Mouse (Mus musculus): Measurements from ENCODE around the gene Poc1a. TPM values are rescaled to one million over a fixed set of nuclear protein-coding genes. Genes with fewer than 3 reads are reported as not detected.

Poc1a gene
- total RNA-seq, 2 experiments from 2014 or later, result 3.5 to 10.6 TPM

GRCm38 (mm10) chr9:106327125-106327809 is 46.4 kb downstream of the Poc1a start:
- no peak for ATAC-seq (replicated peaks; ENCODE audit: low FRiP score, poor library complexity, severe bottlenecking)

GRCm38 (mm10) chr9:106328068-106328610 is 47.3 kb downstream of the Poc1a start:
- no peak for ATAC-seq (replicated peaks; ENCODE audit: low FRiP score, poor library complexity, severe bottlenecking)

- no peak for ATAC-seq (replicated peaks; ENCODE audit: low FRiP score, poor library complexity, severe bottlenecking)
These were observed 48.1 kb downstream of the Poc1a start for GRCm38 (mm10) chr9:106328772-106329511.

- no peak for ATAC-seq (replicated peaks; ENCODE audit: low FRiP score, poor library complexity, severe bottlenecking)
These were observed 51.9 kb downstream of the Poc1a start for GRCm38 (mm10) chr9:106332746-106333145.

GRCm38 (mm10) chr9:106337620-106338019 is 56.8 kb downstream of the Poc1a start:
- ATAC-seq (replicated peaks; ENCODE audit: low FRiP score, poor library complexity, severe bottlenecking), result no peak

- no peak for ATAC-seq (replicated peaks; ENCODE audit: low FRiP score, poor library complexity, severe bottlenecking)
These were observed 57.8 kb downstream of the Poc1a start for GRCm38 (mm10) chr9:106338462-106339172.

- ATAC-seq (replicated peaks; ENCODE audit: low FRiP score, poor library complexity, severe bottlenecking), result no peak
These were observed 58.3 kb downstream of the Poc1a start for GRCm38 (mm10) chr9:106339173-106339558.

- no peak for ATAC-seq (replicated peaks; ENCODE audit: low FRiP score, poor library complexity, severe bottlenecking)
These were observed 58.9 kb downstream of the Poc1a start for GRCm38 (mm10) chr9:106339730-106340129.

- ATAC-seq (replicated peaks; ENCODE audit: low FRiP score, poor library complexity, severe bottlenecking), result no peak
These were observed 59.8 kb downstream of the Poc1a start for GRCm38 (mm10) chr9:106340501-106341312.

GRCm38 (mm10) chr9:106341313-106341686 is 60.4 kb downstream of the Poc1a start:
- no peak for ATAC-seq (replicated peaks; ENCODE audit: low FRiP score, poor library complexity, severe bottlenecking)

GRCm38 (mm10) chr9:106342573-106342972 is 61.7 kb downstream of the Poc1a start:
- no peak for ATAC-seq (replicated peaks; ENCODE audit: low FRiP score, poor library complexity, severe bottlenecking)

- no peak for ATAC-seq (replicated peaks; ENCODE audit: low FRiP score, poor library complexity, severe bottlenecking)
These were observed 64.3 kb downstream of the Poc1a start for GRCm38 (mm10) chr9:106345167-106345566.

GRCm38 (mm10) chr9:106345630-106346029 is 64.8 kb downstream of the Poc1a start:
- no peak for ATAC-seq (replicated peaks; ENCODE audit: low FRiP score, poor library complexity, severe bottlenecking)

- ATAC-seq (replicated peaks; ENCODE audit: low FRiP score, poor library complexity, severe bottlenecking), result no peak
These were observed 67.4 kb downstream of the Poc1a start for GRCm38 (mm10) chr9:106348281-106348680.

GRCm38 (mm10) chr9:106349075-106349474 is 68.2 kb downstream of the Poc1a start:
- no peak for ATAC-seq (replicated peaks; ENCODE audit: low FRiP score, poor library complexity, severe bottlenecking)

- ATAC-seq (replicated peaks; ENCODE audit: low FRiP score, poor library complexity, severe bottlenecking), result no peak
These were observed 70.3 kb downstream of the Poc1a start for GRCm38 (mm10) chr9:106351178-106351577.

- ATAC-seq (replicated peaks; ENCODE audit: low FRiP score, poor library complexity, severe bottlenecking), result no peak
These were observed 72.9 kb downstream of the Poc1a start for GRCm38 (mm10) chr9:106353779-106354178.

GRCm38 (mm10) chr9:106354810-106355209 is 73.9 kb downstream of the Poc1a start:
- ATAC-seq (replicated peaks; ENCODE audit: low FRiP score, poor library complexity, severe bottlenecking), result no peak

GRCm38 (mm10) chr9:106355217-106355974 is 74.5 kb downstream of the Poc1a start:
- no peak for ATAC-seq (replicated peaks; ENCODE audit: low FRiP score, poor library complexity, severe bottlenecking)
